Mouse (Mus musculus): ENCODE results near the gene Fcer1g.

DNA sequence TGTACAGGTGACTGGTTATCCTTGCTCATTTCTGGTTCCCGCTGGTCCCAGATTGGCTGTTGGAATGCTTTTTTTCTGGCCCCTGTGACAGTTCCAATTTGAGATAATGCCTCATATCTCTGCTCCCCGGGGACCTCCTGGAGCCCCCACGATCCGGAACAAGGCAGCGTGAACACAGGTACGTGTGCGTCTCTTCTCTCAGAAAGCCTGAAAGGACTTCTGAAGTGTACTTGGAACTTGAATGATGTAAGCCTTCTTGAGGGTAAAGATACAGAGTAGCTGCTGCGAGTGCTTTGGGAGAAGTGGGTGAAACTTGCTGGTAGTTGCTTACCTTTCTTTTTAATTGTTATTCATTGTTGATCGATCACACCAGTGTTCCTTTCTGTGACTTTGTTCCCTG lies 37.0 kb upstream of the Fcer1g start:
- no peak for TF ChIP-seq CTCF (IDR thresholded peaks at IDR 0.05; ENCODE audit: extremely low read depth, insufficient read length, insufficient replicate concordance, low read depth, low read length)
- no peak for TF ChIP-seq POLR2A (IDR thresholded peaks at IDR 0.05; ENCODE audit: low read depth, low read length)
